Mouse (Mus musculus): ENCODE data around the gene Eipr1.

GRCm38 (mm10) chr12:28727061-28727460 lies 24.5 kb upstream of the Eipr1 start:
- TF ChIP-seq POLR2A (IDR thresholded peaks at IDR 0.05; ENCODE audit: low read depth, low read length) (0 out of 2 replicates have a peak, but pooled peaks have one; percentile 25), ZNF384 (IDR thresholded peaks at IDR 0.05; ENCODE audit: low read depth, low read length) (no peak), NRF1 (IDR thresholded peaks at IDR 0.05; ENCODE audit: low read depth, low read length) (no peak), SMC3 (IDR thresholded peaks at IDR 0.05; ENCODE audit: low read depth, low read length) (no peak), CTCF (conservative IDR thresholded peaks at IDR 0.05 in 1 of 2, IDR thresholded peaks at IDR 0.05 in 1 of 2; ENCODE audit: low read depth in 2 of 2, low read length in 2 of 2) (no peak), ZC3H11A (IDR thresholded peaks at IDR 0.05; ENCODE audit: low read depth, low read length) (no peak), EP300 (IDR thresholded peaks at IDR 0.05; ENCODE audit: low read length) (peak; percentile 58), SIN3A (IDR thresholded peaks at IDR 0.05; ENCODE audit: low read length) (0 out of 2 replicates have a peak, but pooled peaks have one; percentile 3), USF1 (IDR thresholded peaks at IDR 0.05; ENCODE audit: low read depth, low read length) (no peak), HCFC1 (IDR thresholded peaks at IDR 0.05; ENCODE audit: low read depth, low read length) (no peak), GABPA (IDR thresholded peaks at IDR 0.05; ENCODE audit: insufficient replicate concordance, low read depth, low read length) (no peak)

All from CH12.LX (cell line).